Mouse (Mus musculus): ENCODE data around the gene Gtpbp4. TPM values are rescaled to one million over a fixed set of nuclear protein-coding genes. Genes with fewer than 3 reads are reported as not detected.
"Not testable (repeated sequence)": the region's sequence is repeated elsewhere in the genome, so short reads cannot be mapped to it uniquely, and the experiment has no call there.

Gtpbp4 gene
- polyA plus RNA-seq, 2 experiments = 14.8 to 37.1 TPM

- not testable (repeated sequence) for H3K4me1 ChIP-seq (replicated peaks; ENCODE audit: control insufficient read depth in 2 of 2, insufficient read depth in 2 of 2, low read length in 1 of 2); H3K36me3 ChIP-seq (replicated peaks; ENCODE audit: control insufficient read depth, insufficient read depth, low read depth); H3K27ac ChIP-seq; DNase-seq (ENCODE audit: low read depth in 3 of 3, low spot score in 3 of 3); H3K27me3 ChIP-seq (ENCODE audit: control insufficient read depth, insufficient read depth, low read length); ATAC-seq (ENCODE audit: insufficient read depth); H3K4me3 ChIP-seq (ENCODE audit: insufficient read depth in 1 of 2, low read depth in 2 of 2, low read length in 2 of 2); H3K9me3 ChIP-seq (ENCODE audit: control insufficient read depth, low read length); H3K9ac ChIP-seq (replicated peaks); H3K4me2 ChIP-seq (ENCODE audit: low read depth)
- 42% methylated on average over 4 of the region's 4 CpGs for WGBS (ENCODE audit: insufficient replicate concordance)
Observed at GRCm38 (mm10) chr13:8941110-8941509, 54.8 kb downstream of the Gtpbp4 start.

GRCm38 (mm10) chr13:8937611-8938140 lies 58.2 kb downstream of the Gtpbp4 start:
- not testable (repeated sequence) for H3K9ac ChIP-seq (replicated peaks); H3K9me3 ChIP-seq (ENCODE audit: control insufficient read depth, low read length); H3K27me3 ChIP-seq (ENCODE audit: control insufficient read depth, insufficient read depth, low read length); H3K36me3 ChIP-seq (replicated peaks; ENCODE audit: control insufficient read depth, insufficient read depth, low read depth); H3K4me1 ChIP-seq (replicated peaks; ENCODE audit: control insufficient read depth in 2 of 2, insufficient read depth in 2 of 2, low read length in 1 of 2); H3K27ac ChIP-seq; H3K4me3 ChIP-seq (ENCODE audit: insufficient read depth in 1 of 2, low read depth in 2 of 2, low read length in 2 of 2); DNase-seq (ENCODE audit: low read depth in 3 of 3, low spot score in 3 of 3); H3K4me2 ChIP-seq (ENCODE audit: low read depth); ATAC-seq (ENCODE audit: insufficient read depth)
- 56% methylated on average over 6 of the region's 6 CpGs for WGBS (ENCODE audit: insufficient replicate concordance)

GRCm38 (mm10) chr13:8933499-8933898 lies 62.4 kb downstream of the Gtpbp4 start:
- H3K4me1 ChIP-seq (replicated peaks; ENCODE audit: control insufficient read depth in 2 of 2, insufficient read depth in 2 of 2, low read length in 1 of 2) = no peaks in the 10 kb centered on the region
- TF ChIP-seq CTCF (IDR thresholded peaks at IDR 0.05; ENCODE audit: low read depth) = no peak
- TF ChIP-seq EP300 (IDR thresholded peaks at IDR 0.05; ENCODE audit: low read depth) = no peak
- WGBS (ENCODE audit: insufficient replicate concordance) = 20% methylated on average over 2 of the region's 2 CpGs
- H3K4me3 ChIP-seq (ENCODE audit: insufficient read depth in 1 of 2, low read depth in 2 of 2, low read length in 2 of 2) = no peak overlapping the region
- DNase-seq (ENCODE audit: low read depth in 3 of 3, low spot score in 3 of 3) (no peak), ATAC-seq (ENCODE audit: insufficient read depth) (peak; percentile 45; the same call in 1 of the 2 replicates)
- H3K9me3 ChIP-seq (ENCODE audit: control insufficient read depth, low read length) = no peaks in the 10 kb centered on the region
- no peaks in the 10 kb centered on the region for H3K36me3 ChIP-seq (replicated peaks; ENCODE audit: control insufficient read depth, insufficient read depth, low read depth)
- H3K27ac ChIP-seq = no peak overlapping the region
- H3K9ac ChIP-seq (replicated peaks) = no peak overlapping the region
- no peaks in the 10 kb centered on the region for H3K27me3 ChIP-seq (ENCODE audit: control insufficient read depth, insufficient read depth, low read length)
- no peak overlapping the region for H3K4me2 ChIP-seq (ENCODE audit: low read depth)

Small RNAs within 50 kb of the gene (microRNA-seq; reads per million reads assigned to microRNA genes)
- not detected for gene Gm22750

Other genes with a start within 250 kb of the Gtpbp4 start
- gene Wdr37, start 124.2 kb downstream of the Gtpbp4 start, polyA plus RNA-seq (2012; rRNA removed) = 3.4 and 4.1 TPM in 2 replicates
- 6.7 and 7.2 TPM in 2 replicates for gene Wdr37, start 124.2 kb downstream of the Gtpbp4 start, polyA plus RNA-seq (2014; fragmentation: Nextera tagmentation; extraction: Ambion mirVana)
- 37.2 and 49.3 TPM in 2 replicates for gene Idi1, start 110.6 kb downstream of the Gtpbp4 start, polyA plus RNA-seq (2012; rRNA removed)
- 78.1 and 83.5 TPM in 2 replicates for gene Idi1, start 110.6 kb downstream of the Gtpbp4 start, polyA plus RNA-seq (2014; fragmentation: Nextera tagmentation; extraction: Ambion mirVana)
- not detected in 2 replicates for gene Gm9745, start 47.9 kb downstream of the Gtpbp4 start, polyA plus RNA-seq (2012; rRNA removed)
- not detected in 2 replicates for gene Gm9745, start 47.9 kb downstream of the Gtpbp4 start, polyA plus RNA-seq (2014; fragmentation: Nextera tagmentation; extraction: Ambion mirVana)
- not detected in 2 replicates for gene Idi2, start 43.2 kb downstream of the Gtpbp4 start, polyA plus RNA-seq (2012; rRNA removed)
- gene Idi2, start 43.2 kb downstream of the Gtpbp4 start, polyA plus RNA-seq (2014; fragmentation: Nextera tagmentation; extraction: Ambion mirVana) = not detected in 2 replicates
- gene Larp4b, start 97.8 kb upstream of the Gtpbp4 start, polyA plus RNA-seq (2012; rRNA removed) = 11.1 and 16.5 TPM in 2 replicates
- gene Larp4b, start 97.8 kb upstream of the Gtpbp4 start, polyA plus RNA-seq (2014; fragmentation: Nextera tagmentation; extraction: Ambion mirVana) = 27.7 and 29.5 TPM in 2 replicates